Mouse (Mus musculus): ENCODE measurements at regions not wholly inside any gene's neighbourhood (a gene's known extent, or its start where the extent isn't known, plus 50 kb on each side); places are given as distances from the start of the nearest gene placed in this dataset.

DNA sequence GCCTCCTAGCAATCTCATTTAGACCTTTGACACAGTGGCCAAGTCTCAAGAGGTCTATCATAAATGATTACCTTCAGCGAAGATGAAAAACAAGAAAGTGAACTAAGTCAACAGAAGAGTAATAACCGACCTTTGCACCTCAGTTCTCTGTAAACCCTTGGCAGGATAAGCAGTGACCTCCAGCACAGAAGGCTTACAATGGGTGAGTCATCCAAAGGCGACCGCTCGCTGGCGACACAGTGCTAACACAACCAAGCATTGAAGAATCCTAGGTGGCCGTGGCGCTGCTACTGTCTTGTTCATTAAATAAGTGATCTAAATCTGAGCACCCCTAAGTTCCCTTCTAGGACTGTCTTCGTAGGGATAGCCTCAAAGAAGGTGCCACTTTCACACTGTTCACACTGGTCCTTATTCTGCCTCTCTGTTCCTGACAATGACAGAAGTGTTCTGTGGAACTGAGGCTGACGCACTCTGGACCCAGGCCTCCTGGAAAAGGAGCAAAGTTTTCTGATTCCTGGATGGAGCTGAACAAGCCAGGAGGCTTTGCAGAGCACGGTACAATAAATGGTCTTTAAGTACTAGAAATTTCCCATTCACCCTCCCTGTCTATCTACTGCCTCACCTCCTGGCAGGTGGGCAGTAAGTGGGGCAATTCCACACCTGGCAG, 108.6 kb downstream of the Zfp706 start:
- TF ChIP-seq GATA1 (IDR thresholded peaks at IDR 0.05; ENCODE audit: low read length) (no peak), TAL1 (IDR thresholded peaks at IDR 0.05; ENCODE audit: low read length) (no peak)

Measured in erythroblast, embryonic 14.5 days (primary cell).